Mouse (Mus musculus) testis, adult 2 months (tissue): Measurements from ENCODE around the gene Mrpl10. TPM values are rescaled to one million over a fixed set of nuclear protein-coding genes. Genes with fewer than 3 reads are reported as not detected.

Experiments used
- H3K27ac ChIP-seq: fragments of 200-500 bp; 2 replicates; pipeline ENCODE4 v1.5.1; 2012; ENCODE audit warnings: low read depth, low read length; ENCODE audit not compliant: control insufficient read depth, insufficient read depth
- H3K27me3 ChIP-seq: fragments of 200-500 bp; 2 replicates; pipeline ENCODE4 v1.6.1; 2012; ENCODE audit warnings: mild to moderate bottlenecking, low read length, moderate library complexity; ENCODE audit not compliant: control insufficient read depth, insufficient read depth
- H3K36me3 ChIP-seq: fragments of 200-500 bp; 2 replicates; pipeline ENCODE4 v1.6.1; 2012; ENCODE audit warnings: mild to moderate bottlenecking, low read length; ENCODE audit not compliant: control insufficient read depth, insufficient read depth
- H3K4me1 ChIP-seq: fragments of 200-500 bp; 2 replicates; pipeline ENCODE4 v1.6.1; 2012; ENCODE audit warnings: low read length; ENCODE audit not compliant: control insufficient read depth, insufficient read depth
- H3K4me3 ChIP-seq: fragments of 200-500 bp; 2 replicates; pipeline ENCODE4 v1.5.1; 2012; ENCODE audit warnings: low read depth, mild to moderate bottlenecking, low read length, moderate library complexity, mixed read lengths; ENCODE audit not compliant: control insufficient read depth
- CTCF ChIP-seq: fragments of 200-500 bp; IDR thresholded peaks from 2 replicates; pipeline ENCODE4 v1.5.1; 2012; ENCODE audit warnings: low read depth, mild to moderate bottlenecking, inconsistent platforms, low read length, moderate library complexity; ENCODE audit not compliant: control insufficient read depth, insufficient read depth, insufficient replicate concordance
- POLR2A ChIP-seq: fragments of 200-500 bp; IDR thresholded peaks from 2 replicates; pipeline ENCODE4 v1.6.1; 2012; ENCODE audit warnings: low read depth, mild to moderate bottlenecking, inconsistent platforms, low read length, moderate library complexity; ENCODE audit not compliant: control insufficient read depth
- polyA plus RNA-seq: library from polyadenylated mRNA; depleted of rRNA; stranded (reverse); fragments of >200 nt; gene quantifications from 2 replicates; pipeline ENCODE4 v1.2.3, GENCODE M21; 2012

Gene Mrpl10
- polyA plus RNA-seq, 1 experiment = 41.7 TPM

DNA sequence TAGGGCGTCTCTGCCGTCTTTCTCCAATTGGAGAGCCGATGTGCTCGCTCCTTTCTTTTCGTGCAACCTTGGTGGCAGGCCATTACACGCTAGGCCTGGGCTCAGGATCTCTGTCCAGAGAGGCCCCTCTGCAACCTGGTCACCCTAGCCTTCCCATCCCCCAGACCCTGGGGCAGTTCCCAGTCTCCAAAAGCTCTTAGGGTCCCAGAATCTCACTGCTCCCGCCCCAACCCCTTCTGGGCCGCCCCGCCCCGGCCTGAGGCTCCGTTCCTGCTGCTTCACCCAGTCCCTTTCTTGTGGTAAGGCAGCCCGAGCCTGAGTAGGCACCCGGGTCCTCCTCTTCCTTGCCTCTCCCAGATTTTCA, 22.0 kb upstream of the Mrpl10 start:
- TF ChIP-seq CTCF (no peak), POLR2A (no peak)
- H3K4me1 ChIP-seq = peaks cover 8% of the 10 kb centered on the region
- no peak overlapping the region; the same call in 1 of the 2 replicates for H3K4me3 ChIP-seq
- no peak overlapping the region for H3K27ac ChIP-seq
- H3K27me3 ChIP-seq = peaks cover 3% of the 10 kb centered on the region
- H3K36me3 ChIP-seq = no peaks in the 10 kb centered on the region

DNA sequence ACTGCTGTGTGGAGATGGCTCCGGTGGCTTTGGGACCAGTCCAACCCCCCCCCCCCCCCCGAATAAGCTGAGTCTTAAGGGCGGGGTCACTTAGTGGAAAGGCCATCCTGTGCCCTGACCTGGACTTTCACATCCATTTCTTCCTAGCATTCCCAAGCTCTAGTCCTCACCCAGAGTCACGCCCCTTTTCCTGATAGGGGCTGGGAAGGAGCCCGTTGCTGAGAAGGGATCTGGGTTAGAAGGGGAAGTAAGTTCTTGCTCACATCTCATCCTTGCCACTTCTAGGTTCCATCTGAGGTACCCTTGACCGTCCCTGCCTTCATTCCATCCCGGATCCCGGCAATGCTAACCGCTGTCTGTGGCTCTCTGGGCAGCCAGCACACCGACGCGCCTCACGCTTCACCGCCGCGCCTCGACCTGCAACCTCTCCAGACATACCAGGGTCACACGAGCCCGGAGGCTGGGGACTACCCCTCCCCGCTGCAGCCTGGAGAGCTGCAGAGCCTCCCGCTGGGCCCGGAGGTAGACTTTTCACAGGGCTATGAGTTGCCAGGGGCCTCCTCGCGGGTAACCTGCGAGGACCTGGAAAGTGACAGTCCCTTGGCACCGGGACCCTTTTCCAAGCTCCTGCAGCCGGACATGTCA, 20.1 kb upstream of the Mrpl10 start:
- Histone ChIP-seq H3K27me3 (peaks cover 3% of the 10 kb centered on the region), H3K4me1 (peaks cover 18% of the 10 kb centered on the region), H3K36me3 (no peaks in the 10 kb centered on the region), H3K4me3 (peak overlapping the region; percentile 91), H3K27ac (no peak overlapping the region)
- TF ChIP-seq CTCF = no peak
- TF ChIP-seq POLR2A = no peak

DNA sequence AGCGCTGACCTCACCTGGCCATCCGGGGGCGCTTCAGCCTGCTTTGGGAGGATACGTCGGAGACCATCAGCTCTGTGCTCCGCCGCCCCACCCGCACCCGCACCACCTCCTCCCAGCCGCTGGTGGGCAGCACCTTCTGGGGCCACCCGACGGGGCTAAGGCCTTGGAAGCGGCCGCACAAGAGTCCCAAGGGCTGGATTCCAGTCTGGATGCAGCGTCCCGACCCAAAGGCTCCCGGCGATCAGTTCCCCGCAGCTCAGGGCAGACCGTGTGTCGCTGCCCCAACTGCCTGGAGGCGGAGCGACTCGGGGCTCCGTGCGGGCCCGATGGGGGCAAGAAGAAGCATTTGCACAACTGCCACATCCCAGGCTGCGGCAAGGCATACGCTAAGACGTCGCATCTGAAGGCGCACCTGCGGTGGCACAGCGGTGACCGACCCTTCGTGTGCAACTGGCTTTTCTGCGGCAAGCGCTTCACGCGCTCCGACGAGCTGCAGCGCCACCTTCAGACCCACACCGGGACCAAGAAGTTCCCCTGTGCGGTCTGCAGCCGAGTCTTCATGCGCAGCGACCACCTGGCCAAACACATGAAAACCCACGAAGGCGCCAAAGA, 19.4 kb upstream of the Mrpl10 start:
- peaks cover 18% of the 10 kb centered on the region for H3K4me1 ChIP-seq
- H3K36me3 ChIP-seq = no peaks in the 10 kb centered on the region
- peak overlapping the region; percentile 91 for H3K4me3 ChIP-seq
- TF ChIP-seq POLR2A = no peak; the same call in 1 of the 2 replicates
- TF ChIP-seq CTCF = peak; percentile 59; the same call in 1 of the 2 replicates
- no peak overlapping the region for H3K27ac ChIP-seq
- peaks cover 3% of the 10 kb centered on the region for H3K27me3 ChIP-seq

DNA sequence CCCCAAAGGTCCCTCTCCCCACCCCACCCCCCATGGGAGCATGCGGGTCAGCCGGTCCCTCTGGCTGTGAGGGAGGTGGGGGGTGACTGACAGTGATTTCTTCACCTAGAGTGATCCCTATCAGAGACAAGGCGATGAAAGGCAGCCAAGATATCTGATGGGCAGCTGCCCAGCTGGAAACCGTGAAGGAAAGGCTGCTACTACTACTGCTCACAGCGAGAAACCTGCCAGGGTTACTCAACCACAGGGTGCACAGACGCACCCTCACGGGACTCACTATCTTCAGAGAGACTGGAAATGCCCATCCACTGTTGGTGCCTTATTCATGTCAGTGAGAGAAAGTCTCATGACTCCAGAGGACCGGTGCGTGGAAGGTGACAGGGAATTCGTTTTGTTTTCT, 16.4 kb upstream of the Mrpl10 start:
- Histone ChIP-seq H3K27ac (no peak overlapping the region), H3K4me1 (peaks cover 18% of the 10 kb centered on the region), H3K4me3 (no peak overlapping the region), H3K36me3 (no peaks in the 10 kb centered on the region), H3K27me3 (peaks cover 3% of the 10 kb centered on the region)
- TF ChIP-seq POLR2A (no peak), CTCF (no peak)

DNA sequence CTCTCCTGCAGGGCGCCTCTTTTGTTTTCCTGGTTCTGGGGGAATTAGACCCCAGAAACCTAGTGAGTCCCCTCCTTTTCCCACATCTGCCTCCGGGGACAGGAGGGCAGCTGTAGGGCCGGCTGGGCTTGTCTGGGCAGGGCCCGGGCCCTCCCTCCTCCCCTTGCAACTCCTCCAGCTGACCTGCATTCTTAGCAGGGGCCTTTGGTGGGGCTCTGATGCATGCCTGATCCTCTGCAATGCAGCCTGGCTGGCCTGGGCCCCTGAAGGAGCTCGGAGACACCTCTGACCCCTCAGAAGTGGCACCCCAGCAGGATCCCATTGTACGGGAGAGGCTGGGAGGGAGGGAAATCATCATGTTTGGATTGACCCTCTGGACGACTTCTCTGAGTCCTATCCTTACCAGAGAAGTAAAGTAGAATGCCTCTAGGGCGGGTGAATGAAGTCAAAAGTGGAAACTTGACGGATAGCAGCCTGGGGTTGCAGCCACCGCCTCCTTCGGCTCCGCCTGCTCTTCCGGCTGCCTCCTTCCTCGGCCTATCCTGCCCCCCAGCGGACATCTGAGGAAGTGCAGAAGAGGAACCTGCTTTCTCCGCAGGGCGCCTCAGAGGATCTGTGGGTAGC, 15.5 kb upstream of the Mrpl10 start:
- TF ChIP-seq POLR2A (no peak), CTCF (peak; percentile 98)
- H3K27ac ChIP-seq = no peak overlapping the region
- H3K4me1 ChIP-seq = peaks cover 27% of the 10 kb centered on the region
- H3K4me3 ChIP-seq = peak overlapping the region; percentile 32
- no peaks in the 10 kb centered on the region for H3K36me3 ChIP-seq
- H3K27me3 ChIP-seq = peaks cover 3% of the 10 kb centered on the region

DNA sequence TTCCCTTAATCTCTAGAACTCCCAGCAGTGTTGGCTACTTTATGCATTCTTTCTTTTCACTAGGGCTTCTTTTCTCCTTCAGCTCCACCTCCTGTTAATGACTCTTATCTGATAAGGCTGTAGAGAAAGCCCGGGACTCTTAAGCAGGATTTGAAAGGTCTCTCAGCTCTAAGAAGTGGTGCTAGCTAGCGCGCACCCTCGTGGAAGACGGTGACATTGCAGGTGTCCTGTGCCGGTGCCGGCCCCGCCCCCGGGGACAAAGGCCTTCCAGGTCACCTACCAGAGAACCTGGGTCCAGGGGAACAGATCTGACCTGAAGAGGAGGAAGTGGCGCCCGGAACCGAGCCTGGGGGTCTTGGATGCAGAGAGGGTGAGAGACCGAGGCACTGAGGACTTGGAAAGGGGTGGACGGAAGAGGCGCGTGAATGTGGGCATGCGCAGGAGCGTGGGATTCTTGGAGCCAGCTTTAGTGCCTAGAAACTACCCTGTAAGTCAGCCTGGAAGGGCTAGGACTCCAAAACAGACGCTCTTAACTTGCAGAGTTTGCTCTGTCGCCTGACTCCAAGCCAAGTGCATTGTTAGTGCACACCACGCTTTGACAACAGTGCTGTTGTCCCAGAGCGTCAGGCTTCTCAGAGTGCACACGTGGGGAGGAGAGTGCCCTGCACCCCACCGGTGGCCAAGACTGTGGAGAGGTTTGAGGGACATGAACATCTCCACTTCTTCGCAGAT, 11.5 kb upstream of the Mrpl10 start, which contains the start of gene Scrn2:
Gene Scrn2, plus strand, starts transcription at position 253 of the 732 bp plus-strand sequence.
- Histone ChIP-seq H3K4me3 (peak within 1 kb of the TSS; percentile 81), H3K4me1 (peaks cover 19% of the 10 kb centered on the region), H3K36me3 (no peaks in the 10 kb centered on the region), H3K27ac (peak within 1 kb of the TSS; percentile 58), H3K27me3 (no peaks in the 10 kb centered on the region)
- TF ChIP-seq POLR2A = no peak; the same call in 1 of the 2 replicates
- TF ChIP-seq CTCF = peak; percentile 85

DNA sequence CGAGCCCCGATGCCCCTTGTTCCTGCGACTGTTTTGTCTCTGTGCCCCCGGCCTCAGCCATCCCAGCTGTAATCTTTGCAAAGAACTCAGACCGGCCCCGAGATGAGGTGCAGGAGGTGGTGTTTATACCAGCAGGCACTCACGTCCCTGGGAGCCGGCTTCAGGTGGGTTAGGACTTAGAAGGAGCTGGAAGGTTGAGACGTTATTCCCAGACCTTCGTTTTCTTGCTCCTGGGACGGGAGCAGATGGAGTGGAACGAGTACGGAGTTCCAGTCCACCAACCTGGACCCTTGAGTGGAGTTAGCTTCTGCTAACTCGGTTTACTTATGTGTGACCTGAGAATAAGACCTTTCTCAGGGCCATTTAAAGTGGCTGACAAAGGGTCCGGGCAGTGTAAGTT, 10.9 kb upstream of the Mrpl10 start:
- Histone ChIP-seq H3K4me1 (peaks cover 14% of the 10 kb centered on the region), H3K27me3 (no peaks in the 10 kb centered on the region), H3K36me3 (no peaks in the 10 kb centered on the region), H3K27ac (peak overlapping the region; percentile 58), H3K4me3 (peak overlapping the region; percentile 81)
- TF ChIP-seq POLR2A (no peak; the same call in 1 of the 2 replicates), CTCF (no peak)
